Mouse (Mus musculus) olfactory bulb, adult 2 months (tissue): ENCODE measurements at regions not wholly inside any gene's neighbourhood (a gene's known extent, or its start where the extent isn't known, plus 50 kb on each side); places are given as distances from the start of the nearest gene placed in this dataset.

Experiments
- CTCF ChIP-seq: fragments of 200-500 bp; IDR thresholded peaks from 2 replicates; pipeline ENCODE4 v1.5.1; 2012; ENCODE audit warnings: low read depth, mild to moderate bottlenecking, low read length, moderate library complexity; ENCODE audit not compliant: insufficient read depth
- POLR2A ChIP-seq: fragments of 200-500 bp; IDR thresholded peaks from 2 replicates; pipeline ENCODE4 v1.6.1; 2012; ENCODE audit warnings: mild to moderate bottlenecking, low read depth, low read length, moderate library complexity; ENCODE audit not compliant: insufficient read depth

GRCm38 (mm10) chr8:92137091-92137882 lies 220.1 kb upstream of the Irx5 start:
- TF ChIP-seq CTCF (no peak), POLR2A (no peak)
